Mouse (Mus musculus) ES-CJ7 (cell line): ENCODE data around the gene E2f1.

ENCODE experiments used
- DNase-seq: peaks from one replicate; pipeline ENCODE4 v3.0.0; 2011; ENCODE audit warnings: low read depth, low spot score

E2f1 gene

DNA sequence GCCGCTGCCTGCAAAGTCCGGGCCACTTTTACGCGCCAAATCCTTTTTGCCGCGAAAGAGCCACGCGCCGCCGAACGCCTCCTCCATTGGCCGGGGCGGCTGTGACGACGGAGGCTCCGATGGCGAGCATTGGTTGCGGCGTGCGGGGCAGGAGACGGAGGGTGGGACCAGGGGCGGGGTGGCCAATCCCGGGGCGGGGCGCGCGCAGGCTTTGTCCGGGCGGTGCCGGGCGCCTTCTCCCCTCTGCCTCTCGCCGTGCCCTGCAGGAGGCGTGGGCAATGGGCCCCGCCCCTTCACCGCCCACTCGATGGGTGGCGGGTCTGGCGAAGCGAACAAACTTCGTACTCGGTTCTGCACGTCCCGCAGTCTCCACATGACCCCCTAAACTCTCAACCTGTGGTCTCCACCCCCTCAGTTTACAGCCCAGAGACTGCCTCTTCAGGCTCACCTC is at the start of gene E2f1:
E2f1 (minus strand) TSS at position 57 of the 451 bp plus-strand sequence.
- DNase-seq, result peak; percentile 95

DNA sequence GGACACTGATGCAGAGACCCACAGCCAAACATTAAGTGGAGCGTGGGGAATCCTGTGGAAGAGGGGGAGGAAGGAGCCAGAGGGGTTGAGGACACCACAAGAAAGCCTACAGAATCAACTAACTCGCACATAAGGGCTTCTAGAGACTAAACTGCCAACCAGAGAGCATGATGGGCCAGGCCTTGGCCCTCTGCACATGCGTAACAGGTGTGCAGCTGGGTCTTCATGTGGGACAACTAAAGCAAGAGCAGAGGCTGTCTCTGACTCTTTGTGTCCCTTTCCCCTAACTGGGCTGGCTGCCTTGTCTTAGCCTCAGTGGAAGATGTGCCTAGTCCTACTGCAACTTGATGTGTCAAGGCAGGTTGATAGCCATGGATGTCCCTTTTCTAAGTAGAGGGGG is 47.4 kb upstream of the E2f1 start:
- no peak for DNase-seq

DNA sequence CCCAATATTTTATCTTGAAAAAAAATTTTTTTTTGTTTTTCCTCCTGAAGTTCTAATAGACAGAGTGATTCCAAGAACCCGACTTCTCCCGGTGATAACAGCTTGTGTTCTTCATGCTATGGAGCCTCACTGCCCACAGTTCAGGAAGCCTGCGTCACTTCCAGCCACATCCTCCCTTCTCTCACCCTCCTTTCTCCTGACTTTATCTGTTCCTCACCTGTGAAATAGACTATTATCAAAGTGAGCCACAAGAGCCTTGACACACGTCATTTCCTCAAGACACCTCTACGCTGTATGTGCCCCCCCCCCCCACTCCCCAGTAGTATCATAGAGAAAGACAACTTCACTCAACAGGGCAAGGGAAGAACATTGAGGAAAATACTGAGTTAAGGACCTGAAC is 46.0 kb upstream of the E2f1 start:
- no peak for DNase-seq

DNA sequence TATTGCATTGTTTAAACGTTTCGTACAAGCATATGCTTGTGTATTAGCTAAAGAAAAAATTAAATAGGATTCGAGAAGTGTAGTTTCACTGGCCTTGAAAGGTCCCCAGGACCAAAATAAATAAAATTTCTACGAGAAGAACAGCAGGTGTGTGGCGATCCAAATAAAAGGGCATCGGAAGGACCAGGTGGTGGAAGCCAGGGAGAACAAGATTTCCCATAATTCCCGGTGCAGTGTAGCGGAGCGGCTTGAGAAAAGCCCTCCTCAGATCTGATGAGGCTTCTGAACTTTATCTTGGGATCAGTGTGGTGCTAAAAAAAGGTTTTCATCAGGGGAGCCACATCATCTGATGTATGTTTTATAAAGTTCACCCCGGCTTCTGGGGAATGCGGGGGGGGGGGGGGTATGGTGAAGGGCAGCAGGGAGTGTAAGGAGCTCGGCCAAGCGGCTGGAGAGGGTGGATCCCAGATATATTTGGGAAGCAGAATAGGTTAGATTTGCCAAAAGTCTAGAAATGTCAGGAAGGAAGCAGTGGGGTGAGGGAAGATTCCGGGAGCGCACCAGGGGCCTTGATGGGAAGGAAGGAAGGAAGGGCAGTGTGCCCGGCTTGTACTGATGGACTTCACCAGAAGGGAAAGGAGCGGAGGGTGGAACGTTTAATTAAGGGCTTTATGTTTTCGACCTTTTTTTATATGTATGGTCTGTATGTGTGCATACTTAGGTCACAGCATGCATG is 45.3 kb upstream of the E2f1 start:
- no peak for DNase-seq

DNA sequence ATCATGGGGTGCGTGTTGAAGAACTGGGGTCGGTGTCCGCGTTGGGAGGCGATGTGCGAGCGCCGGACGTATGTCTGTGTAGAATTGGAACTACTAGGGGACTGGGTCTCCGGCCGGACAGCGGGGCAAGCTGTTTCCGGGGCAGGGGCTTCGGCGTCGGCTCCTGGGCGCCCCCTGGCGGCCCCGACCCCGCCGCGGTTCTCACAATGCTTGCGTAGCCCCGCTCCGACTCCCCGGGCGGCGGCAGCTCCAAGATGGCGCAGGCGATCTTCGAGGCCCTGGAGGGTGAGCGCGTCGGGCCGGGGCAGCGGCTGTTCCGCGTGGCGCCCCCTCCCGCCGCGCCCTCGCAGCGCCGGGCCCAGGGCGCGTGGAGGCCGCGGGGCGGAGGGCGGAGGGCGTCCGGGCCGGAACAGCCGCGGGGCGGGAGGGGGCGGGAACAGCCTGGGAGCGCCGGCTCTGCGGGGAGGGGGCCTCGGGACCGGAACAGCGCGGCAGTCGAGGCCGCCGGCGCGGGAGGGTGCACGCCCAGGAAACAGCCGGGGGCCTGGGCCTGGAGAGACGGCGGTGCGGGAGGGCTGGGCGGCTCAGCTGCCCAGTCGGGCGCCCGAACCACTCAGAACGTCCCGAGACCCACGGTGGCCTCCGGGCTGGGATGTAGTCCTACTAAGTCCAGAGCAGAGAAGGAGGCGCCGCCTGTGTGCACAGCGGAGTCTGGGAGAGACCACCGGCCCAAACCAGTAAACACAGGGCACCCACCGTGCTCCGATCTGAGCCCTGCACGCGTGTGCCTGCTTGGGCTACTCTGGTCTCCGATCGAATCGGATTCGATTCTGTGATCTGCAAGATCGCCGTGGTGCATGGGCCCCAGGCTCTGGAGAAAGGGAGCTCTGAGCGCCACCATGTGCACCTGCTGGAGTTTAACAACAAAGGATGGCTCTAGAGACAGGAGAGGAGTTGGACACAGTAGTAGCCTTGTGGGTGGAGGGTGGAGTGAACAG is 43.7 kb upstream of the E2f1 start, which contains the start of the genes Zfp341 and 4930519P11Rik:
Zfp341 (plus strand) TSS at position 180 of the 998 bp plus-strand sequence.
4930519P11Rik (minus strand) TSS at position 320 of the 998 bp plus-strand sequence.
- DNase-seq, result peak; percentile 90

DNA sequence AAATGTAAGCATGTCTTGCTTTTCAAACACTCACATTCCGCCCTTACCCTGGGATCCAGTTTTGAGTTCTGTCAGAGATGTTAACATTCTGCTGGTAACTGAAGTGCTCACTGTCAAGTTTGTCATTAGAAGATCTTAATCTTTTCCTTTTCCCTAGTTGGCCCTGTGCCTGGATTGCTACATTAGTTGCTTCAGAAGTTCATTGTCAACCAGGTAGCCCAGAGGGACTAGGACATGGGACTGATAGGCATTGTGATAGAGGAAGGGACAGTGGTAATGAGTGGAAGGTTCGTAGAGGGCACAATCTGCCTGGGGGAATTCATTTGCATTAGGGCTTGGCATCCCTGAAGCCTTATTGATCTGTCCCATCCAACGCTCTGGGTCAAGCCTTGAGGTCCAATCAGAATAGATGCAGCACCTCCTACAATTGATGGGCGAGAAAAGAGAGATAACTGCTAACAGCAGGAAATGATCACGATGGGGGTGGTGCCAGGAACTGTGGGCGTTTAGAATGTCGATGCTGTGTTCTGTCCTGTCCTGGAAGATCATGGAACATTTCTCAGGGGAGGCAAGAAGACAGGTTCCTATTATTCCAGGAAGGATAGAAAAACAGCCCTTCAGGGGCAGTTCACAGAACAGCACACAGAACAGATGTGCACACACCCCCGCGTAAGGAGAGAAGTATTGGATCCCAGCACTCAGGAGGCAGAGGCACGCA is 39.5 kb upstream of the E2f1 start:
- no peak for DNase-seq

DNA sequence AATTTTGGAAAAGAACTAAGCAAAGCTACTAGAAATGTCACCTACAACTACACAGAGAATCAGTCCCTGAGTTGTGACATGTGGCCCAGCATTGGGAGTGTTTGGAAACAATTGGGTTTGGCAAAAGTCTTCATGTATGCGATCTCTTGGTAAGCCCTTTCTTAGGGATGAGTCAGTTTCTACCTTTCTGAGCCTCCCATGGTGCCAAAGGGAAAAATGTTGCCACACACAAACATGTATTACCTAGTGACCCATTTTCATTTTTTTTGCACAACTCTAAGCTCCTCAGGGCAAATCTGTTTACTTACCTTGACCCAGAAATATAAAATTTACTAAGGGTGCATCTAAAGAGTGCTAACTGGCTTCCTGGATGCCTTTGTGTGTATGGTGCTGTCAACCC is 37.3 kb upstream of the E2f1 start:
- no peak for DNase-seq

DNA sequence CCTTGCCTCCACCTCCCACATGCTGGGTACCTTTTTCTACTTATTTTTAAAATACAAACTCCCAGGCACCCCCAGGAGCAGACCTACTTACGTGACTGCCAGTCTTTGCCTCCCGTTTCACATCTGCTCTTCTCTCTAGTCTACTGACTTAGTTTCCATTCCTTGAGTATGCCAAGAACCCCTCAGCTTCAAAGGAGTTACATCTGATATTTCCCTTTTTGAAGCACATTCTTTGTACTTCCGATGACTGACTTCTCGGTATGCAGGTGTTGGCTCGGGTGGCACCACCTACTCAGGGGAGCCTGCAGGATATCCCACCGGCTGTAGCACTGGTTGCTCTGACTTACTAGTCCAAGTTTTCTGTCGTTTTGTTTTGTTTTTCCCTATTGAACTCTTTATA is 34.5 kb upstream of the E2f1 start:
- no peak for DNase-seq

DNA sequence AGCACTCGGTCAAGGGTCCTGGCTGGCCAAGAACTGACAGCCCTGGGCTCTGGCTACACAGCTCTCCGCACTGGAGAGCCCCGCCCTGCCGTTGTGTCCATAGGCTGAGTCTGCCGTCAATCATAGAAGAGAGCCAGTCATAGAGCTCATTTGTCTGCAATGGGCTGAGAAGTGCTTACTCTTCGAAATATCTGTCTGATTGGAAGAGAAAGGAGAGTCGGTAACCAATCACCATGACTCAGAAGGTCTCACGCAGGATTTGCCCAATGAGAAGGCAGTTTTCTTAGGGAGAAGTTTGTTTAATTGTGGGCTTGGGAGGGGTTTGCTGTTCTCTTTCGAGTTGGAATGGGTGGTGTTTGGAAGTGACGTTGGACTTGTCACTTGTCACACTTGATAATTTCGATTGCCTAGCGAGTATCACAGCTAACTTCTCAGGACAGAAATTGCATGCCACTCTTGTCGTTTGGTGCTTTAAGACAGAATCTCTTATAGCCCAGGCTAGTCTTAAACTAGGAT is 34.0 kb upstream of the E2f1 start, which contains the start of gene Pxmp4:
Pxmp4 (minus strand) TSS at position 71 of the 516 bp plus-strand sequence.
- peak; percentile 99 for DNase-seq

DNA sequence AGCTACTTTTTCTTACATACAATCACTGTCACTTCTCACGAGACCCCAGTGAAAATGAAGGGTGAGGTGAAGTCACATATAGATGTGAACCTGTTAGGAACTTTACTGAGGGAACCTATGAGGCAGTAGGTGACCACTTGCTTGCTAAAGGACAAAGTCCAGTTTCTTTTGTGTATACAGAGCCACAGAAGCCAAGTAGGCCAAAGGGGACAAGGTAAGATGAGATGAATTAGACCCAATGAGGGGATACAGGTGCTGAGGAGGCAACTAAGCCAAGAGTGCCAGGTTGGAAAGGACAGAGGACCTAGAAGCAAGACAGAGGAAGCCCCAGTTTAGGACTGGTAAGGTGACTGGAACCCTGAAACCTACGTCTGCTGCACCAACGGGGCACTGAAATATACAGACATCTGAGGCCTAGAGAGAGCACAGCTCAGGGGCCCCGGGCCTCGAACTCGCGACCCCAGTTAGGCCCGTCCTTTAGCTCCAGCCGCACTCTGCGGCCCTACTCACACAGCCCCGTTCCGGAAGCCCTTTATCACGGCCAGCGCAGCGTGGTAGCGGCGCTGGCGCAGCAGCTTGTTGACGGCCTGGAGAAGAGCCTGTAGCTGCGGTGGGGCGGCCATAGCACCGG is 33.4 kb upstream of the E2f1 start:
- no peak for DNase-seq

DNA sequence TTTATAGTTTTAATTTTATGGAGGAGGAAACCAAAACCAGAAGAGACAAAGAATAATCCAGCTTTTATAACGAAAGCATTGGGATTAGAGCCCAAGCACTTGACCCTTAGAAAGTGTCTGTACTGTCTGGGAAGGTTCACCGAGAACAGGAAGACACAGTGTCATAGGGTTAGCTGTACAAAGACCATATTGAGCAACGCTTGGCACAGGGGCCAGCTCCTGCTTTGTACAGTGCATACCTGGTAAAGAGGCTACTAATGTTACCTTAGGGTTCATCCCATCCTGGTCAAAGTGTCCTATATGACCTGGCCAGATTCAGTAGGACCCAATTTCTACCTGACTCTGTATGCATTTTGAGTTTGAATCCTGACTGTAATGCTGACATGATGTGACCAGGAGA is 31.6 kb upstream of the E2f1 start:
- no peak for DNase-seq

DNA sequence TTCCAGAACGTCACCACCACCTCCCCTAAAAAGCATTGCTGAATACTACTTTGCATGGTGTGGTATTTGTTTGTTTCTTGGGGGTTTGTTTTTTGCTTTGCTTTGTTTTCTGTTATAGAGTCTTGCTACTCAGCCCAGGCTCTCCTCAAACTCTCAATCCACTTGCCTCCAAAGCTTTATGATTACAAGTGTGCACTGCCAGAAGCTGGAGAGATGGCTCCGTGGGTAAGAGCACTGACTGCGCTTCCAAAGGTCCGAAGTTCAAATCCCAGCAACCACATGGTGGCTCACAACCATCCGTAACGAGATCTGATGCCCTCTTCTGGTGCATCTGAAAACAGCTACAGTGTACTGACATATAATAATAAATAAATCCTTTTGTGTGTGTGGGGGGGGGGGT is 30.9 kb upstream of the E2f1 start:
- no peak for DNase-seq

DNA sequence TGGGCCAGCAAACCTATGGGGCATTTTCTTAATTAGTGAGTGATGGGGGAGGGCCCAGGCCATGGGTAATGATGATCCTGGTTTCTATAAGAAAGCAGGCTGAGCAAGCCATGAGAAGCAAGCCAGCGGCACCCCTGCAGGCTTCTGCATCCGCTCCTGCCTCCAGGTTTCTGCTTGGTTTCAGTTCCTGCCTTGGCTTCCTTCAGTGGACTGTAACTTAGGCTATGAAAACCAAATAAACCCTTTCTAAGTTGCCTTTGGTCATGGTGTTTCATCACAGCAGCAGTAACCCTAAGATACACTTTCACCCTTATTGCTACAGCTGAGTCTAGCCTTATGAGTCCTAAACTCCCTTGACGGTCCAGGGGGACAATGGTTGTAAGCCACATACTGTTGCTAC is 27.7 kb upstream of the E2f1 start:
- DNase-seq, result no peak

DNA sequence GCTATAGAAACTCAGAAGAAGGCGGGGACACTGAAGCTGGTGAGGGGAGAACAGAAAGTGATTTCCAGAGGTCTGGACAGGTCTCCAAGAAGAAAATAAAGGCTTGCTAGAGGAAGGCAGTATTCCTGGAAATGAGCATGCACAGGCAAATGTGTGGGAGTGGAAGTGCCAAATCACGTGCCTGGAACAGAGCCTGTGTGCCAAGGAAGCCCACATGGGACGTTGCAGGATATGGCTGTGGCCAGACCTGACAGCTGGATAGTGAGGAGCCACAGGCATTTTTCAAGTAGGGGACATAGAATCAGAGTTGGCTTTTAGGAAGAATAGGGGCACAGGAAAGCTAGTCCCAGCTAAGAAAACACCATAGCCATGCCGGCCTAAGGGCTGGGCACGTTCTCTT is 26.1 kb upstream of the E2f1 start:
- DNase-seq, result no peak

DNA sequence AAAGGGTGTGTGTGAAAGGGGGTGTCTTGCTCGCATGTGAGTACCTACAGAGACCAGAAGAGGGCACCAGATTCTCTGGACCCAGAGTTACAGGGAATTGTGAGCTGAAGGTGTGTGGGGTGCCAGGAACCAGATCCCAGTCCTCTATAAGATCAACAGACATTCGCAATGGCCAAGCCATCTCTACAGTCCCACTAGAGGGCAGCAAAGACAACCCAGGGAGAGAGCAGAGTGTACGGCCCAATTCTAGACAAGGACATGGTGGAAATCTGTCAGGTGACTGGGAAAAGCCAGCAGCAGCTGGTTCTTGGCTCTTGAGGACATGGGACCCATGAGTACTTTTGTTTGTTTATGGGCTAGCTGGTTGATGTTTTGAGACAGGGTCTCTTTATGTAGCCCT is 23.3 kb upstream of the E2f1 start:
- peak; percentile 95 for DNase-seq

DNA sequence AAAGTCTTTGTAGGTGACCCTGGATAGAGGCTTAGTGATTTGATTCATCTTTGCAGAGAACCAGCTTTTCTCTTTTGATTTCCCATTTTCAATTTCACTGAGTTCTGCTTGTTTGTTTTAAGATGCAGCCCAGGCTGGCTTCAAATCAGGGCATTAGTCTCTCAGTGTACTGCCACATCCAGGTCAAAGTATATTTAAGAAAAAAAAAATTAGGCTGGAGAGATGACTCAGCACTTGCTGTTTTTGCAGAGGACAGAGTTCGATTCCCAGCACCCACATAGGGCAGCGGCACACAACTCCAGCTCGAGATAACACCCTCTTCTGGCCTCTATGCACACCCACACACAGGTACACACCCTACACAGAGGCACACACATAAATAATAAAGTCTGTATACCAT is 21.5 kb upstream of the E2f1 start:
- DNase-seq, result no peak

DNA sequence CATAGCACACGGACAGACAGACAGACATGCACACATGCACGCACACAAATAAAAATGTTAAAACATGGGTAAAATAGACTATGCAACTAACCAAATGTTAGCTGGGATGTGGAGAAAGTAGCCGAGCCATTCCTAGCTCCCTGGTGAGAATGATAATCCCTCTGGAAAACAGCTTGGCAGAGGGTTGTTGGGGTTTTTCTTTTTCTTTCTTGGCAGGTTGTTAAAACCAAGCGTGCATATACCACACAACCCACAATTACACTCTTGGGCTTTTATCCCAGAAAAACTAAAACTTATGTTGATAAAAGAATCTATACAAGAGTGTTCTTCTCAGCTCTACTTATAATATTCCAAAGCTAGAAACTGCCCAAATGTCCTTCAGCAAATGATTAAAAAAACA is 19.4 kb upstream of the E2f1 start:
- no peak for DNase-seq

DNA sequence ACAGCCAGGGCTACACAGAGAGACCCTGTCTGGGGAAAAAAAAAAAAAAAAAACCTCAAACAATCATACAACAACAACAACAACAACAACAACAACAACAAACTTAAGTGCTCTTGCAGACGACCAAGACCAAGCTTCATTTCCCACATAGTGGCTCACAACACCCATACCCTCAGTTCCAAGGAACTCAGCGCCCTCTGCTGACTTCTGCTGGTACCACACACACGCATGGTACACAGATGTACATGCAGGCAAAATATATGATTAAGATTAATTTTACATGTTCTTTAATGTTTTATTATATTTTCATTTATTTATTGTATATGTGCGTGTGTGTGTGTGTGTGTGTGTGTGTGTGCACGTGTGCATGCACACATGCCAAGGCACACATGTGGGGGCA is 16.7 kb upstream of the E2f1 start:
- DNase-seq, result peak; percentile 74

DNA sequence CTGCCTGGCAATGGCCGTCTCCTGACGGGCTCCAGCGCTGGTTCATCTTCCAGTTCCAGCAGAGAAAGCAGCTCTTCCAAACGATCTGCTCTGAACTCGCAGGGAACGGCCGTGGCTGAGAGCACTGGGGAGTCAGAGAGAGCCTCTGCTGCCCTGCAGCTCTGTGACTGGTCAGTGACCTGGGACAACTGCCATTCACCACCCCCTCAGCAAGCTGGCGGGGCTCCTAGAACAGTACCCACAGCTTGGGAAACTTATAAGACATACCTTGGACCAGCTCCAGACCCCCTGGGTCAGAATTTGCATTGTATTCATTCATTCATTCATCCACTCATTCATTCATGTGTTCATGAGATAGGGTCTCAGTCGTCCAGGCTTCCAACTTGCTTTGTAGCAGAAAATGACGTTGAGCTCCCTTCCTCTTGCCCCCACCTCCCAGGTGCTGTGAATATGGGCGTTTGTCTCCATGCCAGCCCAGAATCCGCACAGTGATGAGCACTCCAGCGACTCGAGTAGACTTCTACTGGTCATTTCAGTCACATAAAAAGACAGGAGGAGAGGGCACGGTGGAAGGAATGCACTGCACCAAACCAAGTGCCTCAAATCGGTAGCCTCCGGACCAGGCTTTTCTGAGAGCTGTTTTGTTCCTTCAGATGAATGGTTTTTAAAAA is 15.4 kb upstream of the E2f1 start:
- no peak for DNase-seq
